Mouse (Mus musculus) forebrain, embryonic 10.5 days (tissue): Measurements from ENCODE around the gene Paqr4. TPM values are rescaled to one million over a fixed set of nuclear protein-coding genes. Genes with fewer than 3 reads are reported as not detected.
"Not testable (repeated sequence)": the region's sequence is repeated elsewhere in the genome, so short reads cannot be mapped to it uniquely, and the experiment has no call there.

Experiments
- DNase-seq: peaks from one replicate; pipeline ENCODE4 v3.0.0-alpha.2; 2017; ENCODE audit warnings: low spot score; ENCODE audit errors: extremely low spot score
- H3K27ac ChIP-seq: fragments of 300-500 bp; sonication (generic); 2 replicates; pipeline ENCODE4 v1.5.1; 2016; ENCODE audit warnings: mild to moderate bottlenecking
- H3K27me3 ChIP-seq: fragments of 300-500 bp; sonication (generic); 2 replicates; pipeline ENCODE4 v1.6.1; 2016; ENCODE audit warnings: mild to moderate bottlenecking; ENCODE audit not compliant: poor library complexity, severe bottlenecking
- H3K36me3 ChIP-seq: fragments of 300-500 bp; sonication (generic); replicated peaks from 2 replicates; pipeline ENCODE4 v1.6.1; 2016; ENCODE audit warnings: mild to moderate bottlenecking, moderate library complexity
- H3K4me1 ChIP-seq: fragments of 300-500 bp; sonication (generic); 2 replicates; pipeline ENCODE4 v1.6.1; 2016
- H3K4me3 ChIP-seq: fragments of 300-500 bp; sonication (generic); 2 replicates; pipeline ENCODE4 v1.5.1; 2016; ENCODE audit warnings: mild to moderate bottlenecking, moderate library complexity
- H3K9me3 ChIP-seq: fragments of 300-500 bp; sonication (generic); 2 replicates; pipeline ENCODE4 v1.6.1; 2016; ENCODE audit warnings: mild to moderate bottlenecking, moderate library complexity
- WGBS: fragments of 180-500 bp; shearing (Covaris S2); methylation state at CpG from one replicate; pipeline ENCODE4 v1.1.7; 2016; 5-methylcytosine and 5-hydroxymethylcytosine counted together
- polyA plus RNA-seq: library from polyadenylated mRNA; unstranded; fragments of >200 nt; fragmentation: Nextera tagmentation; extraction: Ambion mirVana; gene quantifications from 2 replicates; pipeline ENCODE4 v1.2.1, GENCODE M21; 2016

The Paqr4 gene
- 21.5 and 23.9 TPM in 2 replicates for polyA plus RNA-seq

DNA sequence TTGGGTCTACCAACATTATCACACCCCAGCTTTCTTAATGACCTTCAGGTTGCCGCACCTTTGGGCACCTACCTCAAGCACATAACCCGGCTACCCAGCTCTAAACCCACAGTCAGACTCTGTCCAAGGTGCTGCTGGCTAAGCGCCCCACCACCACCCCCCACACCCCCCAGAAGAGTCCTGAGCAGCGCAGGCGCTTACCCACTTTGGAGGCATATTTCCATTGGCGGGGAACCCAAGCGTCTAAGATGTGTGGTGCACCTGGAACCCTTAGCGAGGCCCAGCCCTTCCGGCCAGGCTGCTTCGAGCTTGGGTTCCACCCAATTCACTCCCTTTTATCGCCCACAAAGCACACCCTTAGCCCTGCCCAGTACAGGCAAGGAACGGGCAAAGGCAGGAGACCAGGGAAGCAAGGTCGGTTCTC is at the start of gene Paqr4:
Paqr4 (minus strand) TSS at position 270 of the 424 bp plus-strand sequence.
- peak within 1 kb of the TSS; percentile 79 for H3K4me3 ChIP-seq
- H3K27me3 ChIP-seq, result peaks cover 96% of the 10 kb centered on the region
- H3K27ac ChIP-seq, result peak within 1 kb of the TSS; percentile 87
- H3K9me3 ChIP-seq, result 0 out of 2 replicates have a peak, but pooled peaks cover 7% of the 10 kb centered on the region
- peaks cover 61% of the 10 kb centered on the region for H3K4me1 ChIP-seq
- DNase-seq, result no peak
- peaks cover 25% of the 10 kb centered on the region for H3K36me3 ChIP-seq
- WGBS, result 11% methylated on average over 13 of the region's 13 CpGs

DNA sequence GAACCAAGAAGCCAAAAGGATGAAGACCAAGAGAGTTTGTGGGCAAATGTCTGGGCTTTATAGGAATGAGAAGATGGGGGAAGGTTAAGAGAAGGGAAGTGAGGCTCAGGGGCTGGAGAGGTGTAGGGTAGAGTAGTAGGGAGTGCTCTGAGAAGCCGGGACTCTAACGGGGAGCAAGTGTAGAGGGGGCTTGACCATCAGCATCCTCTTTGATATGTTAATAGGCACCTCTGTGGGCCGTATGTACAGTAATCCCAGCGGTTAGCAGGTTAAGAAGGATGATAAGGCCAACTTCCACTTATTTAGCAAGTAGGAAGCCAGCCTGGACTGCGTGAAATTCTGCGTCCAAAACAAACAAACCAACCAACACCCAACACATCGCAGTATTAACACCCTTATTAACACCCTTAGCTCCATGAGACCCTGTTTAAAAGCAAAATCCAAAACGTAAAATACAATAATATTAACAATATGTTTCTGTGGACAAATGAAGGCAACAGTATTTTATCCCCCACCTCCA is 49.1 kb upstream of the Paqr4 start:
- Histone ChIP-seq H3K36me3 (no peaks in the 10 kb centered on the region), H3K4me1 (peaks cover 36% of the 10 kb centered on the region), H3K27me3 (no peaks in the 10 kb centered on the region), H3K27ac (peak overlapping the region; percentile 90), H3K4me3 (peak overlapping the region; percentile 54), H3K9me3 (no peaks in the 10 kb centered on the region)
- DNase-seq, result no peak
- WGBS, result 8% methylated on average over 8 of the region's 8 CpGs

DNA sequence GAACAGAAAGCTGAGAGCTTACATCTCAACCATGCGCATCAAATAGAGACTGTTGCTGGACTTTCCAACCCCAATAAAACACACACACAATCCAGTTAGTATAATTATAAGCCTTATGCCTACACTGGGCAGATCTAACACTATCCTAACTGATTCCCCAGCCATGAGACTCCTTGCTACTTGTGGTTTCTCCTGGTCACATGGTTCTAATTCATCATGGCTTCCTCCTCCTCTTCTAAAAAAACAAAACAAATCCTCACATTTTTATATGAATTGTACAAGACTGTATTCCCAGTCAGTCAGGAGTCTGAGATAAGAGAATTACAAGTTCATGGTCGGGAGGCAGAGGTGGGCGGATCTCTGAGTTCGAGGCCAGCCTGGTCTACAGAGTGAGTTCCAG is 48.3 kb upstream of the Paqr4 start:
- WGBS, result 94% methylated on average over 4 of the region's 4 CpGs
- DNase-seq, result no peak
- no peaks in the 10 kb centered on the region for H3K36me3 ChIP-seq
- H3K9me3 ChIP-seq, result no peaks in the 10 kb centered on the region
- no peak overlapping the region for H3K4me3 ChIP-seq
- H3K27me3 ChIP-seq, result no peaks in the 10 kb centered on the region
- H3K27ac ChIP-seq, result no peak overlapping the region
- peaks cover 36% of the 10 kb centered on the region for H3K4me1 ChIP-seq

DNA sequence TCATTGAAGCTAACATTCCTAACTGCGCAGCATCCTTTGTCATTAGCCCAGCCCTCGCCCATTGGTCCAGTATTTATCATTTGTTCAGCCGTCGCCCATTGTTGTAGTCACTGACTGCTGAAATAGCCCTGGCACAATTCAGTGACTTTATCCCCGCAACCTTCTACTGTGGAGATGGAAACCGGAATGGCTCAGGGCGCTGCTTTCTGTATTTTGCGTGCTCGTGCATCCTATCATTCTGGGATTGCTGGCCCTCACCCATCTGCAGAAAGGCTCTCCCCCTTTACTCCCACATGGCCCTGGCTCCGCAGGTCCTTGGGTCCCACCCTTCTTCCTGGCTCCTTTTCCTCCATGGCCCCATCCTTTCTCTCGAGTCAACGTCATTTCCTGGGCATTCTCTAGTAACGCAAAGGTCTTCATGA is 45.9 kb upstream of the Paqr4 start:
- peaks cover 36% of the 10 kb centered on the region for H3K4me1 ChIP-seq
- H3K9me3 ChIP-seq, result no peaks in the 10 kb centered on the region
- 17% methylated on average over 13 of the region's 13 CpGs for WGBS
- H3K4me3 ChIP-seq, result peak overlapping the region; percentile 71
- no peak for DNase-seq
- peak overlapping the region; percentile 87 for H3K27ac ChIP-seq
- no peaks in the 10 kb centered on the region for H3K27me3 ChIP-seq
- no peaks in the 10 kb centered on the region for H3K36me3 ChIP-seq

DNA sequence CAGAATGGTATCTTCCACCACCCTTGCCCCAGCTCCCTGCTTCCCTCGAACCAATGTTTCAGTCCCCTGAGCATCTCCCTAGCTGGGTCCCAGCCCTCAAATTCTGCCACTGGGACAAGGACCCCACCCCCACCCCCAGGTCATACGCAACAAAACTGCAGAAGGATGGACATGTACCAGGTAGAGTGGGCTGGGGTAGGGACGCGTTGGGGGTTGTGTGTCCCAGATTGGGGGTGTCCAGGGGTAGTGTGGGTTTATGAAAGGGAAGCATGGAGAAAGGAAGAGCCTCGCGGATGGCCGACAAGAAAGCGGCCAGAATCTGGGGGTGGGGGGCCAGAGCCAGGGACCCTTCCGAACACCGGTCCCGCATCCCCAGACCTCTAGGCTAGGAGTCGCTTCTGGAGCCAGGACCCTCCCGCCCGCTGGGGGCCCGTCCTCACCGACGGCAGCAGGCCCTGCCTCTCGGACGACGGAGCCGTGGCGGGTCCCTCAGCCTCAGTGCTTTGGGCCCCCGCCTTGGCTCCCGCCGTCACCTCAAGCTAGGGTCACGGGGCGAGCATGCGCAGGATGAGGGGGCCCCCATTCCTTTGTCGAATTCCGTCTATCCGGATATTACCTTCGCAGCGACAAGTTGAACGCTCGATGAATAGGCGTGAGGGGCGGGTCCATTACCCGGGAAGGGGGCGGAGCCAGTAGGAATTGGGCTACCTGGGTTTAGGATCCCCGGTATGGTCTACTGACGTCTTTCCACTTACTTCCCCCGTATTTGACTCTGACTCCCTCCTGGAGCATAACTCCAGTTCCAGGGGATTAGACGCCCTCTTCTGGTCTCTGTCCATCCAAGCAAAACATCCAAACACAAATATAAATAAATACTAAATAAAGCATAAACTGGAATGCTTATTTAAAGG is 45.1 kb upstream of the Paqr4 start, which contains the start of gene Flywch2:
Flywch2 (minus strand) TSS at position 521 of the 911 bp plus-strand sequence.
- peak within 1 kb of the TSS; percentile 71 for H3K4me3 ChIP-seq
- no peaks in the 10 kb centered on the region for H3K27me3 ChIP-seq
- 2% methylated on average over 43 of the region's 43 CpGs for WGBS
- DNase-seq, result peak; percentile 75
- H3K9me3 ChIP-seq, result no peaks in the 10 kb centered on the region
- peaks cover 31% of the 10 kb centered on the region for H3K4me1 ChIP-seq
- peak within 1 kb of the TSS; percentile 87 for H3K27ac ChIP-seq
- no peaks in the 10 kb centered on the region for H3K36me3 ChIP-seq

DNA sequence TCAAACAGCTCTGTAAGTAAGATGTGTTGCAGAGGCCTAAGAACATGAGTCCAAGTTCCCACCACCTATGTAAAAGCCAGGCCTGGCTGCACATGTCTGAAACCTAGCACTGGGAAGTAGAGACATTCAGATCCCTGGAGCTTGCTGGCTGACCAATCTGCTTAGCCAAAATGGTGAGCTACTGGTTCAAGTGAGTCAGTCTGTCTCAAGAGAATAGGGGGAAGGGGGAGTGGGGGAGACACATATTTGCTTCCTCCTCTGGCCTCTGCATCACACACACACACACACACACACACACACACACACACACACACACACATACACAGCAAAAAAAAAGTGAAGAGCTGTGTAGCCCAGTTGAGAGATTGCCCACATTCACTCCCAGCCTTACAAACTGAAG is 42.7 kb upstream of the Paqr4 start:
- peaks cover 17% of the 10 kb centered on the region for H3K4me1 ChIP-seq
- no peak overlapping the region for H3K27ac ChIP-seq
- no peak for DNase-seq

DNA sequence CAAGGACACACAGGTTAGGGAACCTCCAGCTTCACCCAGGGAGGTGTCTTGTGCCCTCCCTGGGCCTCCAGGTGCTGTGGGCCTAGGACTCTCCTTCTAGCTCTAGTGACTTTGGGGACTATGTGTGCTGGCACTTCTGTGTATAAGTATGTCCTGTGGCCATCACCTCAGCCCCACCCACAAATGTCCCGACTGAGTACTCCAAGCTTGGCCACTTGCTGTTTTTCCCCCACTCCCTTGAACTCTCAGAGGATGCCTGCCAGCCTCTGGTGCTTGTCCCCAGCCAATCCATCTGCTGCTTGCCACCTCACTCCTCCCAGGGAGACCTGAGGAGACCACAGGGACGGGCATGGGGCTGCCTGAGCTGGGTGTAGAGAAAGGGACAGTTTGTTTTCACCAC is 37.8 kb upstream of the Paqr4 start:
- no peak for DNase-seq

More for the DNA sequence above, 42.7 kb upstream of the Paqr4 start:
- Histone ChIP-seq H3K9me3 (no peaks in the 10 kb centered on the region), H3K27me3 (no peaks in the 10 kb centered on the region), H3K36me3 (0 out of 2 replicates have a peak, but pooled peaks cover 3% of the 10 kb centered on the region), H3K4me3 (no peak overlapping the region)

DNA sequence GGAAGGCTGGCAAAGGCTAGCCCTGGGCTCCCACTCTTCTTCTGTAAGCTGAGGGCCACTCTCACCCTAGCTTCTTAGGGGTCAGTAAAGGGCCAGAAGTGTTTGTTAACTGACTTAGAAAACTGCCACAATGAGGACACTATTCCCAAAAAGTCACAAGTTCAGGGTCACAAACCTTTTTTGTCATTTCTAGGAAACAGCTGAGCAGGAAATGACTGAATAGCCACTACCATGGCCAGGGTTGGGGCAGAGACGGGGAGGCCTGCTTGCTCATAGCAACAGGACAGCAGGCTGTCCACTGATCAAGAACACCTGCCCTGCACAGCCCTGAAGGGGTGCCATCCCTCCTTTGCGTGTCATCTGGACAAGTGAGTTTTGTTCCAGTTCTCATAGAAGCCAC is 36.5 kb upstream of the Paqr4 start:
- Histone ChIP-seq H3K27me3 (no peaks in the 10 kb centered on the region), H3K9me3 (no peaks in the 10 kb centered on the region), H3K27ac (no peak overlapping the region), H3K4me3 (no peak overlapping the region), H3K4me1 (peaks cover 8% of the 10 kb centered on the region), H3K36me3 (0 out of 2 replicates have a peak, but pooled peaks cover 3% of the 10 kb centered on the region)
- WGBS, result 79% methylated on average over 2 of the region's 2 CpGs
- no peak for DNase-seq

More for the DNA sequence above, 37.8 kb upstream of the Paqr4 start:
- 71% methylated on average over 2 of the region's 2 CpGs for WGBS
- Histone ChIP-seq H3K9me3 (no peaks in the 10 kb centered on the region), H3K27ac (no peak overlapping the region), H3K4me1 (peaks cover 7% of the 10 kb centered on the region), H3K4me3 (no peak overlapping the region), H3K27me3 (no peaks in the 10 kb centered on the region), H3K36me3 (0 out of 2 replicates have a peak, but pooled peaks cover 3% of the 10 kb centered on the region)

DNA sequence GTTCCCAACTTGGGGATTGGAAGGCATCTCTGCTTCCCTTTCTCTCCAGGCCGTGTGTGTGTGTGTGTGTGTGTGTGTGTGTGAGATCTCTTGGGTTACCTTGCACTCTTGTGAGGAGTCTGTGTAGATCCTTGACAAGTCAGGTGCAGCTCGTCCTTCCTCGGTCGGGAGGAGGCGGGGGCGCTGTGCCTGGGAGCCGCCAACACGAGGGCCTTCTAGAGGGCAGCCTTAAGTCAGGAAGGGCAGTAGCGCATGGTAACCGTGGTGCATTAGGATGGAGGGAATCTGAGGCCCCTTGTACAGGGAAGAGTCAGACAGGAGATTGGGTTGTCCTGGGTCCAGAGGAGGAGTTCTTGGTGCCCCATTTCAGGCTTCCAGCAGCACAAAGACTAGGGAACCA is 35.5 kb upstream of the Paqr4 start:
- Histone ChIP-seq H3K4me1 (peaks cover 13% of the 10 kb centered on the region), H3K9me3 (no peaks in the 10 kb centered on the region), H3K36me3 (0 out of 2 replicates have a peak, but pooled peaks cover 3% of the 10 kb centered on the region), H3K27me3 (no peaks in the 10 kb centered on the region), H3K27ac (no peak overlapping the region), H3K4me3 (no peak overlapping the region)
- no peak for DNase-seq
- 77% methylated on average over 10 of the region's 10 CpGs for WGBS

DNA sequence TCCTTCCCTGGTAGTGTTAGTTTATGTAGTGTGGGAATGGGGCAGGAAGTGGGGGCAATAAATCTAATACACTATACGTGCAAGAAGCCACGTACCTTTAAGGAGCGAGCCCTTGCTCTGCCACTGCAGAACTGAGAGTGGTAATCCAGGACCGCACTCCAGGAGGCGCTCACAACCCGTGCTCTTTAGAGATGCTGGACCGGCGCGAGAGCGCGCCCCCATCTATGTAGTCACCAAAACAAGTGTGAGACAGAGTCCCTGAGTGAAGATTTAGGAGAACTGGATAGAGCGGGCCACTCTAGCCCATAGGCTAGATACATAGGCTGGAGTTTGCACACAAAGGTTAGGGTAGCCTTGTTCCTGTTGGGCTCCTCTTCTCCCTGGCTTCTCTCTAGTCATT is 33.4 kb upstream of the Paqr4 start:
- peaks cover 10% of the 10 kb centered on the region for H3K36me3 ChIP-seq
- 10% methylated on average over 12 of the region's 12 CpGs for whole genome bisulfite sequencing
- no peaks in the 10 kb centered on the region for H3K27me3 ChIP-seq
- H3K27ac ChIP-seq, result no peak overlapping the region
- no peaks in the 10 kb centered on the region for H3K9me3 ChIP-seq
- H3K4me3 ChIP-seq, result 0 out of 2 replicates have a peak overlapping the region, but pooled peaks have one; percentile 1
- H3K4me1 ChIP-seq, result peaks cover 27% of the 10 kb centered on the region
- peak; percentile 82 for DNase-seq

DNA sequence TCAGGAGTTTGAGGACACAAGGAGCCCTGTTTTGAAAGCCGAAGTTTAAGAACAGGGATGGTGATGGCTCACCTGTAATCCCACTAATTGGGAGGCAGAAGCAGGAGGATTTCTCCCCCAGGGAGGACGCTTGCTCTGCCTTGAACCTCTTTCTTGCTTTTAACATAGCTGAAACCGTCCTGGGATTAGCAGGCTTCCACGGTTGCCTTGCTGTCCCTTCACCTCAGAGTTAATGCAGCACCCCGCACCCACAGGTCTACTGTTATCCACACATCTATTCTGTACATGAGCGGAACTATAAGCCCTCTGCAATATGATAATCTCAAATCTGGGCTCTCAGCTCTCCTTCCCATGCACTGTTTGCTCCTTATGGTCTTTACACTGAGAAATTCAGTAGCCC is 33.0 kb upstream of the Paqr4 start:
- 72% methylated on average over 6 of the region's 6 CpGs for WGBS
- Histone ChIP-seq H3K9me3 (no peaks in the 10 kb centered on the region), H3K27me3 (no peaks in the 10 kb centered on the region), H3K36me3 (peaks cover 14% of the 10 kb centered on the region), H3K4me3 (no peak overlapping the region), H3K4me1 (peaks cover 27% of the 10 kb centered on the region), H3K27ac (no peak overlapping the region)
- DNase-seq, result no peak

DNA sequence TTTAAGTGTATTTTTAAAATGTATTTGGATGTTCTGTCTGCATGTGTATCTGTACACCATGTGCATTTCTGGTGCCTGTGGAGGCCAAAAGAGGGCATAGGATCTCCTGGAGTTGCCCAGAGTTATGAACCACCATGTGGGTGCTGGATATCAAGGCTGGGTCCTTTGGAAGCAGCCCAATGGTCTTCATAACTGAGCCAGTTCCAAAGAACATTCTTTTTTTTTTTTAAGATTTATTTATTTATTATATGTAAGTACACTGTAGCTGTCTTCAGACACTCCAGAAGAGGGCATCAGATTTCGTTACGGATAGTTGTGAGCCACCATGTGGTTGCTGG is 31.5 kb upstream of the Paqr4 start:
- 88% methylated on average over 2 of the region's 2 CpGs for WGBS
- Histone ChIP-seq H3K36me3 (peaks cover 27% of the 10 kb centered on the region), H3K4me1 (peaks cover 27% of the 10 kb centered on the region), H3K4me3 (peak overlapping the region; percentile 83)
- DNase-seq, H3K27me3 ChIP-seq, H3K27ac ChIP-seq, H3K9me3 ChIP-seq: not testable (repeated sequence)
